Mouse (Mus musculus): ENCODE results near the gene Tigar. TPM values are rescaled to one million over a fixed set of nuclear protein-coding genes. Genes with fewer than 3 reads are reported as not detected.
A peak's percentile ranks its signal among the peaks of the same experiment; 100 is the strongest.

Gene Tigar
- total and polyA plus RNA-seq, 3 experiments, result 3.2 to 5.6 TPM; not detected in 1

- no peak for TF ChIP-seq ZMIZ1 (IDR thresholded peaks at IDR 0.05; ENCODE audit: low read depth, low read length)
- peak; percentile 58; the same call in 1 of the 2 replicates for TF ChIP-seq TAL1 (IDR thresholded peaks at IDR 0.05; ENCODE audit: low read length)
- TF ChIP-seq NELFE (IDR thresholded peaks at IDR 0.05; ENCODE audit: low read depth, low read length), result peak; percentile 67
Measured at GRCm38 (mm10) chr6:127109402-127109930, at the start of gene Tigar (continued).

DNA sequence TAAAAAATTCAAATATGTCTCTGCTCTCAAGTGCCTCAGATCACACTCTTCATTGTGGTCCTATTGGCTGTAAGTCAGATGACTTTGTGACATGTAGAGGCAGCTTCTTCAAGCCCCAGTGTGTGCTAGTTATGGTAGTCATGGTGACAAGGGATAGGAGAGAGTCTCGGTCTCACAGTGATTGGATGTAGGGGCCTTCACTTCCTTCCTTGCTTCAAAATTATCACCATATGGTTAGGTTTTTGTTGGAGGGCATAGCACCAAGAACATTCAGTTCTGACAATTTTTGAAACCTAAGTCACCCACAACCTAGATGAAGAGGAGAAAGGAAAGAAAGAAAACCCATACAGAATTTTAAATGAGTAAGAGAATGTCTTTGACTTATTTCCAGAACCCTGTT is 48.0 kb upstream of the Tigar start:
- Histone ChIP-seq H3K9me3 (replicated peaks; ENCODE audit: insufficient read depth, low read length) (no peaks in the 10 kb centered on the region), H3K4me1 (ENCODE audit: control insufficient read depth in 1 of 2, insufficient read depth in 2 of 2, low read length in 2 of 2) (peaks cover 0 to 10% of the 10 kb centered on the region in 2 experiments; a peak in 2 of 4 replicates), H3K27ac (ENCODE audit: control insufficient read depth, low read depth, low read length) (no peak overlapping the region), H3K36me3 (ENCODE audit: control insufficient read depth in 1 of 2, insufficient read depth in 2 of 2, low read length in 2 of 2) (no peaks in the 10 kb centered on the region; a peak in 1 of 4 replicates), H3K9ac (ENCODE audit: control insufficient read depth, low read depth, low read length, poor library complexity, severe bottlenecking) (no peak overlapping the region), H3K4me3 (ENCODE audit: control insufficient read depth in 1 of 2, insufficient read depth in 1 of 2, low read depth in 2 of 2, low read length in 2 of 2) (no peak overlapping the region), H3K27me3 (ENCODE audit: control insufficient read depth in 1 of 2, insufficient read depth in 2 of 2, low read length in 2 of 2) (peaks cover 14 to 25% of the 10 kb centered on the region in 2 experiments), H3K79me2 (ENCODE audit: control insufficient read depth, insufficient read depth, low read length, poor library complexity) (peaks cover 1% of the 10 kb centered on the region; the same call in 1 of the 2 replicates)
- no peak for DNase-seq (ENCODE audit: low read depth, low spot score)
- TF ChIP-seq E2F4 (IDR thresholded peaks at IDR 0.05; ENCODE audit: borderline replicate concordance, low read depth, low read length) (no peak), CTCF (IDR thresholded peaks at IDR 0.05 in 2 of 3, conservative IDR thresholded peaks at IDR 0.05 in 1 of 3; ENCODE audit: control insufficient read depth in 1 of 3, insufficient read depth in 1 of 3, low read depth in 2 of 3, low read length in 3 of 3, poor library complexity in 1 of 3, severe bottlenecking in 1 of 3) (no peak), NRF1 (IDR thresholded peaks at IDR 0.05; ENCODE audit: insufficient read depth, low read depth, low read length, poor library complexity, severe bottlenecking) (no peak), MYB (IDR thresholded peaks at IDR 0.05; ENCODE audit: low read depth, low read length) (no peak), TCF12 (IDR thresholded peaks at IDR 0.05; ENCODE audit: low read depth, low read length) (no peak), MEF2A (IDR thresholded peaks at IDR 0.05; ENCODE audit: extremely low read depth, insufficient replicate concordance, low read depth, low read length, poor library complexity, severe bottlenecking) (no peak), USF1 (IDR thresholded peaks at IDR 0.05; ENCODE audit: low read depth, low read length) (no peak), CHD2 (IDR thresholded peaks at IDR 0.05; ENCODE audit: low read length) (no peak), TAL1 (IDR thresholded peaks at IDR 0.05; ENCODE audit: low read length) (no peak), GATA1 (IDR thresholded peaks at IDR 0.05; ENCODE audit: low read depth, low read length) (no peak), POLR2AphosphoS2 (IDR thresholded peaks at IDR 0.05; ENCODE audit: low read length) (no peak), USF2 (IDR thresholded peaks at IDR 0.05; ENCODE audit: borderline replicate concordance in 1 of 2, insufficient read depth in 1 of 2, low read depth in 1 of 2, low read length in 2 of 2) (no peak), ETS1 (IDR thresholded peaks at IDR 0.05; ENCODE audit: low read depth, low read length) (no peak), RAD21 (IDR thresholded peaks at IDR 0.05; ENCODE audit: low read depth, low read length) (no peak), MAFK (IDR thresholded peaks at IDR 0.05; ENCODE audit: borderline replicate concordance, low read depth, low read length) (no peak)

- Histone ChIP-seq H3K27ac (ENCODE audit: control insufficient read depth, low read depth, low read length) (no peak overlapping the region), H3K9ac (ENCODE audit: control insufficient read depth, low read depth, low read length, poor library complexity, severe bottlenecking) (peak overlapping the region; percentile 27), H3K27me3 (ENCODE audit: control insufficient read depth in 1 of 2, insufficient read depth in 2 of 2, low read length in 2 of 2) (peaks cover 14 to 25% of the 10 kb centered on the region in 2 experiments), H3K79me2 (ENCODE audit: control insufficient read depth, insufficient read depth, low read length, poor library complexity) (peaks cover 6% of the 10 kb centered on the region), H3K4me3 (ENCODE audit: control insufficient read depth in 1 of 2, insufficient read depth in 1 of 2, low read depth in 2 of 2, low read length in 2 of 2) (no peak overlapping the region), H3K4me1 (ENCODE audit: control insufficient read depth in 1 of 2, insufficient read depth in 2 of 2, low read length in 2 of 2) (peaks cover 0 to 10% of the 10 kb centered on the region in 2 experiments; a peak in 2 of 4 replicates), H3K36me3 (ENCODE audit: control insufficient read depth in 1 of 2, insufficient read depth in 2 of 2, low read length in 2 of 2) (no peaks in the 10 kb centered on the region; a peak in 1 of 4 replicates), H3K9me3 (replicated peaks; ENCODE audit: insufficient read depth, low read length) (no peaks in the 10 kb centered on the region)
- DNase-seq (ENCODE audit: low read depth, low spot score), result peak; percentile 41
- TF ChIP-seq TCF12 (IDR thresholded peaks at IDR 0.05; ENCODE audit: low read depth, low read length), result no peak
- peak; percentile 54; the same call in 1 of the 2 replicates for TF ChIP-seq MAX (IDR thresholded peaks at IDR 0.05; ENCODE audit: low read length)
Measured at GRCm38 (mm10) chr6:127155468-127155867, 46.1 kb upstream of the Tigar start.
